ENCODE assay signal across 18 mouse cellular contexts in the genomic region with DNA sequence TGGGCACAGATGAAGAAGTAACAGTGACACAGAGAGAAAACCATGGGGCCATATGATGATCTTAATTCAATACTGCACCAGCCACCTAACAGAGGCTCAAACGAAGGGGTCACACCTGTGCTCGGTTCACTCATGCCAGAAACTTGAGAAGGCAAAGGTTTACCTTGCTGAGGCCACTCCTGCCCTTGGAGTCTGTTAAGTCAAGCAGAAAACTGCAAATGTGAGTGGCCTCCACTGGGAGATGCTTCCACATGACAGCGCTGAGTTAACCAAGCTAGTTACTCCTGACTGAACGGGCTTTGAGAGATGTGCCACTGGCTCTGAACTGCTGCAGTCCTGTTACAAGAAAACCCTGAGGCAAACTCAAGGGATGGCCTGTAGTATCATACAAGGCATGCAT.
DNase-seq lines count a peak whose midpoint lies in the region; ATAC-seq and TF ChIP-seq lines count a peak whose summit lies in the region.
"Had no signal": no experiment of that assay in that cellular context is flagged by ENCODE, and none has a peak within 500 bp of the region (broad histone marks: within the 10 kb centered on the region; RNA-seq: fewer than 3 reads in every experiment).

No protein-coding gene starts in this region.

- no peak overlapping the region for H3K27ac ChIP-seq in kidney, adult 2 months (ENCODE audit: insufficient read depth, low read depth, low read length)
- H3K27ac ChIP-seq in kidney, postnatal 0 days = no peak overlapping the region
- no peak overlapping the region for H3K27ac ChIP-seq in stomach, postnatal 0 days (replicated peaks)
- H3K27ac ChIP-seq: embryonic facial prominence, embryonic 12.5 days; forebrain, embryonic 15.5 days had no signal

- 36% methylated on average over 4 of the region's 4 CpGs for WGBS in kidney, adult 2 months
- WGBS in kidney, postnatal 0 days = 47% methylated on average over 4 of the region's 4 CpGs
- 66% methylated on average over 4 of the region's 4 CpGs for WGBS in stomach, postnatal 0 days

- DNase-seq in kidney, adult 2 months = peak; percentile 86
- peak; percentile 84 for DNase-seq in kidney, adult 9 months
- no peak for DNase-seq in kidney, postnatal 0 days (ENCODE audit: low spot score)
- DNase-seq in kidney, postnatal 36 days = peak; percentile 61 to 63
- DNase-seq in left cerebral cortex, postnatal 14 days (ENCODE audit: low spot score in 2 of 2) = no peak
- no peak for DNase-seq in stomach, postnatal 0 days (ENCODE audit: low spot score)
- DNase-seq in cerebellum, adult 8-10 months = no peak
- DNase-seq: adrenal gland, postnatal 36 days; cerebellum, adult 2 months; cerebellum, postnatal 25 days; gastrocnemius, postnatal 10 days had no signal

- no peaks in the 10 kb centered on the region for H3K9me3 ChIP-seq in kidney, postnatal 0 days (replicated peaks; ENCODE audit: low read length)
- no peaks in the 10 kb centered on the region for H3K9me3 ChIP-seq in stomach, postnatal 0 days (ENCODE audit: control insufficient read depth, low read length)
- H3K9me3 ChIP-seq: embryonic facial prominence, embryonic 12.5 days; forebrain, embryonic 15.5 days; heart, embryonic 12.5 days had no signal

- no peaks in the 10 kb centered on the region for H3K36me3 ChIP-seq in kidney, adult 2 months (ENCODE audit: control insufficient read depth, insufficient read depth, low read length)
- H3K36me3 ChIP-seq in kidney, postnatal 0 days (ENCODE audit: insufficient read depth, low read length) = no peaks in the 10 kb centered on the region
- no peaks in the 10 kb centered on the region for H3K36me3 ChIP-seq in stomach, postnatal 0 days (ENCODE audit: control insufficient read depth, insufficient read depth, low read length)
- H3K36me3 ChIP-seq: embryonic facial prominence, embryonic 12.5 days; forebrain, embryonic 15.5 days; heart, embryonic 12.5 days had no signal

- TF ChIP-seq EP300 in stomach, postnatal 0 days (optimal IDR thresholded peaks at IDR 0.05) = no peak

- intact Hi-C loops in left cerebral cortex, postnatal 14 days (cut with DNase I) = no loop called here

- H3K4me2 ChIP-seq in kidney, postnatal 0 days (ENCODE audit: low read length) = no peak overlapping the region
- H3K4me2 ChIP-seq in stomach, postnatal 0 days (replicated peaks; ENCODE audit: low read depth) = no peak overlapping the region
- H3K4me2 ChIP-seq: embryonic facial prominence, embryonic 12.5 days; forebrain, embryonic 15.5 days; heart, embryonic 12.5 days had no signal

- H3K4me3 ChIP-seq in kidney, adult 2 months (ENCODE audit: insufficient read depth, low read depth, low read length) = no peak overlapping the region
- H3K4me3 ChIP-seq in kidney, postnatal 0 days (replicated peaks; ENCODE audit: low read depth, low read length) = no peak overlapping the region
- H3K4me3 ChIP-seq in stomach, postnatal 0 days (ENCODE audit: low read depth, low read length) = no peak overlapping the region
- H3K4me3 ChIP-seq: embryonic facial prominence, embryonic 12.5 days; forebrain, embryonic 15.5 days; heart, embryonic 12.5 days had no signal

- H3K4me1 ChIP-seq in kidney, adult 2 months (ENCODE audit: control insufficient read depth, insufficient read depth, low read length) = peaks cover 23% of the 10 kb centered on the region
- peaks cover 7% of the 10 kb centered on the region for H3K4me1 ChIP-seq in kidney, postnatal 0 days (replicated peaks; ENCODE audit: insufficient read depth, low read length)
- H3K4me1 ChIP-seq in stomach, postnatal 0 days (replicated peaks; ENCODE audit: control insufficient read depth, insufficient read depth) = no peaks in the 10 kb centered on the region
- H3K4me1 ChIP-seq: forebrain, embryonic 15.5 days had no signal

- H3K9ac ChIP-seq in kidney, postnatal 0 days (ENCODE audit: low read depth, low read length) = no peak overlapping the region
- H3K9ac ChIP-seq in stomach, postnatal 0 days (ENCODE audit: low read length) = no peak overlapping the region
- H3K9ac ChIP-seq: embryonic facial prominence, embryonic 12.5 days; forebrain, embryonic 15.5 days; heart, embryonic 12.5 days had no signal

- peak; percentile 73 for ATAC-seq in kidney, postnatal 0 days (replicated peaks; ENCODE audit: low FRiP score, low read depth)
- no peak for ATAC-seq in stomach, postnatal 0 days (ENCODE audit: low FRiP score, low TSS enrichment)
- ATAC-seq: activated CD4-positive, CD25-positive, alpha-beta regulatory T cell, adult 4 months; forebrain, embryonic 15.5 days; hindbrain, embryonic 16.5 days; Patski had no signal

- TF ChIP-seq POLR2A in kidney, adult 2 months (IDR thresholded peaks at IDR 0.05; ENCODE audit: low read depth, low read length) = no peak

- H3K27me3 ChIP-seq in kidney, adult 2 months (replicated peaks; ENCODE audit: control insufficient read depth, insufficient read depth, low read length) = no peaks in the 10 kb centered on the region
- H3K27me3 ChIP-seq in kidney, postnatal 0 days (ENCODE audit: insufficient read depth, low read length) = no peaks in the 10 kb centered on the region
- no peaks in the 10 kb centered on the region for H3K27me3 ChIP-seq in stomach, postnatal 0 days (ENCODE audit: control insufficient read depth, insufficient read depth, low read length)
- H3K27me3 ChIP-seq: CH12.LX; embryonic facial prominence, embryonic 12.5 days; forebrain, embryonic 15.5 days; heart, embryonic 12.5 days; Patski had no signal

- TF ChIP-seq CTCF in kidney, adult 2 months (conservative IDR thresholded peaks at IDR 0.05; ENCODE audit: insufficient read depth, insufficient read length, low read depth, low read length) = no peak
- no peak for TF ChIP-seq CTCF in kidney, postnatal 0 days (IDR thresholded peaks at IDR 0.05; ENCODE audit: low read depth)
- no peak for TF ChIP-seq CTCF in stomach, postnatal 0 days (IDR thresholded peaks at IDR 0.05; ENCODE audit: low read depth)

Comparison
In these comparisons a context has a peak if more than half of its experiments do, and no peak if none do; other contexts are left out.
1. DNase-seq: peak in kidney, adult 2 months (single experiment), kidney, adult 9 months (single experiment) and kidney, postnatal 36 days (2 of 2); none in kidney, postnatal 0 days (single experiment), left cerebral cortex, postnatal 14 days (0 of 2), stomach, postnatal 0 days (single experiment) and cerebellum, adult 8-10 months (single experiment).